Mouse (Mus musculus) liver, adult 2 months (tissue): ENCODE data around the gene Lpcat1. TPM values are rescaled to one million over a fixed set of nuclear protein-coding genes. Genes with fewer than 3 reads are reported as not detected.

ENCODE experiments used
- DNase-seq: peaks from one replicate; pipeline ENCODE4 v3.0.0-alpha.2; 2011; ENCODE audit warnings: low read depth, low spot score; ENCODE audit errors: extremely low read depth
- H3K27ac ChIP-seq: fragments of 200-500 bp; replicated peaks from 2 replicates; pipeline ENCODE4 v1.5.1; 2012; ENCODE audit warnings: low read depth, mild to moderate bottlenecking, control low read depth, inconsistent platforms, low read length; ENCODE audit not compliant: insufficient read depth
- H3K27me3 ChIP-seq: fragments of 200-500 bp; 2 replicates; pipeline ENCODE4 v1.6.1; 2012; ENCODE audit warnings: mild to moderate bottlenecking, moderate library complexity, low read length, inconsistent platforms; ENCODE audit not compliant: control insufficient read depth, insufficient read depth
- H3K36me3 ChIP-seq: fragments of 200-500 bp; 2 replicates; pipeline ENCODE4 v1.6.1; 2012; ENCODE audit warnings: low read length, inconsistent platforms; ENCODE audit not compliant: control insufficient read depth, insufficient read depth
- H3K4me1 ChIP-seq: fragments of 200-500 bp; 2 replicates; pipeline ENCODE4 v1.6.1; 2011; ENCODE audit warnings: low read length; ENCODE audit not compliant: control insufficient read depth, insufficient read depth
- H3K4me3 ChIP-seq: fragments of 200-500 bp; 2 replicates; pipeline ENCODE4 v1.5.1; 2011; ENCODE audit warnings: low read depth, mild to moderate bottlenecking, control low read depth, low read length, moderate library complexity; ENCODE audit not compliant: insufficient read depth
- H3K79me2 ChIP-seq: fragments of 200-500 bp; 2 replicates; pipeline ENCODE4 v1.6.1; 2012; ENCODE audit warnings: inconsistent platforms, mild to moderate bottlenecking, low read length, moderate library complexity; ENCODE audit not compliant: control insufficient read depth, insufficient read depth
- H3K9ac ChIP-seq: fragments of 200-500 bp; 2 replicates; pipeline ENCODE4 v1.6.1; 2012; ENCODE audit warnings: low read depth, mild to moderate bottlenecking, control low read depth, inconsistent platforms, low read length
- CTCF ChIP-seq: fragments of 200-500 bp; IDR thresholded peaks from 2 replicates; pipeline ENCODE4 v1.5.1; 2011; ENCODE audit warnings: low read depth, low read length, control low read depth
- POLR2A ChIP-seq: fragments of 200-500 bp; IDR thresholded peaks from 2 replicates; pipeline ENCODE4 v1.6.1; 2011; ENCODE audit warnings: low read length, control low read depth; ENCODE audit not compliant: insufficient read depth; ENCODE audit errors: extremely low read depth
- WGBS: fragments of 180-500 bp; shearing (Covaris S2); methylation state at CpG from one replicate; pipeline ENCODE4 v1.1.7; 2018; 5-methylcytosine and 5-hydroxymethylcytosine counted together
- polyA plus RNA-seq: library from polyadenylated mRNA; depleted of rRNA; stranded (reverse); fragments of >200 nt; gene quantifications from 2 replicates; pipeline ENCODE4 v1.2.3, GENCODE M21; 2012
- total RNA-seq: library from RNA; depleted of rRNA; stranded (reverse); fragments of >200 nt; gene quantifications from 2 replicates; pipeline ENCODE4 v1.2.3, GENCODE M21; 2014

The Lpcat1 gene
- total and polyA plus RNA-seq, 2 experiments = 2.2 to 2.8 TPM

DNA sequence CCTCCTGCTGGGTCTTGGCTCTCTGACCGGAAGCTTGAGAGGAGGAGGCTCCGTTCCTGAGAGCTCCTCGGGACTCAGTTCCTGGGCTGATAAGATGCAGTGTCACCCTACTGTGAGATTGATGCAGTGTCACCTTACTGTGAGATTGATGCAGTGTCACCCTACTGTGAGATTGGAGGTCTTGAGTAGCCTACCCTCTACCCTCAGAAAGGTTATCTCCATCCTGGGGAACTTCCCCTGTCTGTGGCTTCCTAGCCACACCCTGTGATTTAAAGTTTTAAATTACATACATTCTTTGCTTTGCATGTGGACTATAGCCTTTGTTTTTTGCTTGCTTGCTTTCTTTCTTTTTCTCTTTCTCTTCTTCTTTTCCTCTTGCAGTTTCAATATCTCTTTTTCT, 21.1 kb downstream of the Lpcat1 start:
- DNase-seq = no peak
- 59% methylated on average over 3 of the region's 3 CpGs for WGBS
- TF ChIP-seq CTCF (no peak), POLR2A (no peak)
- Histone ChIP-seq H3K27me3 (no peaks in the 10 kb centered on the region), H3K9ac (no peak overlapping the region), H3K79me2 (no peaks in the 10 kb centered on the region), H3K36me3 (no peaks in the 10 kb centered on the region), H3K4me3 (no peak overlapping the region), H3K27ac (no peak overlapping the region), H3K4me1 (no peaks in the 10 kb centered on the region)

DNA sequence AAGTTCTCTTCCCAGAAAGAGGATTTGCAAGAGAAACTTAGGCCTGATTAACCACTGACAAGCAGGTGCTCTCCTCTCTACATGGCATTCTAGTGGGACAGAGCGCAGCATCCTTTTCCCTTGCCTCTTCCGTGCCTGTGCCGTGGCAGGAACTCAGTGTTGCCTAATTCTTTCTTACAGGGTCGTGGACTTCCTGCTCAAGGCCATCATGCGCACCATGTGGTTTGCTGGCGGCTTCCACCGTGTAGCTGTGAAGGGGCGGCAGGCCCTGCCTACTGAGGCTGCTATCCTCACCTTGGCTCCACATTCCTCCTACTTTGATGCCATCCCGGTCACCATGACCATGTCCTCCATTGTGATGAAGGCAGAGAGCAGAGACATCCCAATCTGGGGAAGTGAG, 21.7 kb downstream of the Lpcat1 start:
- WGBS = 63% methylated on average over 9 of the region's 9 CpGs
- DNase-seq = no peak
- no peaks in the 10 kb centered on the region for H3K4me1 ChIP-seq
- H3K36me3 ChIP-seq = no peaks in the 10 kb centered on the region
- no peaks in the 10 kb centered on the region for H3K27me3 ChIP-seq
- H3K27ac ChIP-seq = no peak overlapping the region
- TF ChIP-seq CTCF (no peak), POLR2A (no peak)
- H3K79me2 ChIP-seq = no peaks in the 10 kb centered on the region
- no peak overlapping the region for H3K4me3 ChIP-seq
- H3K9ac ChIP-seq = no peak overlapping the region

DNA sequence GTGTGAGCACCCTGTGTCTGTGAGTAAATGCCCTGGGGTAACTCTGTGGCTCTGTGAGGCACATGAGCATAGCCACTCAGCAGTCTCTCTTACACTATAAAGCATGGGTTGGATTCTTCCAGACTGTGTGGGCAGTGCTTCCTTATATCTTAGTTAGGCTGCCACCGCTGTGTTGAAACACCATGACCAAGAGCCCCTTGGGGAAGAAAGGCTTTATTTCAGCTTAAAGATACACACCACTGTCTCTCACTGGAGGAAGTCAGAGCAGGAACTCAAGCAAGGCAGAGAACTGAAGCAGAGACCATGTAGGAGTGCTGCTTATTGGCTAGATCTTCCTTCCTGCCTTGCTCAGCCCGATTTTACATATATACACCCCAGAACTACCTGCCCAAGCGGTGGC, 23.0 kb downstream of the Lpcat1 start:
- no peaks in the 10 kb centered on the region for H3K36me3 ChIP-seq
- 91% methylated on average over 3 of the region's 3 CpGs for WGBS

GRCm38 (mm10) chr13:73490564-73491170, 23.7 kb downstream of the Lpcat1 start:
- Histone ChIP-seq H3K27ac (no peak overlapping the region), H3K4me3 (no peak overlapping the region), H3K4me1 (no peaks in the 10 kb centered on the region)

More for the DNA sequence above, 23.0 kb downstream of the Lpcat1 start:
- peak; percentile 9 for DNase-seq
- Histone ChIP-seq H3K27me3 (no peaks in the 10 kb centered on the region), H3K27ac (no peak overlapping the region), H3K4me1 (no peaks in the 10 kb centered on the region), H3K79me2 (no peaks in the 10 kb centered on the region), H3K9ac (no peak overlapping the region), H3K4me3 (no peak overlapping the region)
- TF ChIP-seq CTCF (no peak), POLR2A (no peak)

DNA sequence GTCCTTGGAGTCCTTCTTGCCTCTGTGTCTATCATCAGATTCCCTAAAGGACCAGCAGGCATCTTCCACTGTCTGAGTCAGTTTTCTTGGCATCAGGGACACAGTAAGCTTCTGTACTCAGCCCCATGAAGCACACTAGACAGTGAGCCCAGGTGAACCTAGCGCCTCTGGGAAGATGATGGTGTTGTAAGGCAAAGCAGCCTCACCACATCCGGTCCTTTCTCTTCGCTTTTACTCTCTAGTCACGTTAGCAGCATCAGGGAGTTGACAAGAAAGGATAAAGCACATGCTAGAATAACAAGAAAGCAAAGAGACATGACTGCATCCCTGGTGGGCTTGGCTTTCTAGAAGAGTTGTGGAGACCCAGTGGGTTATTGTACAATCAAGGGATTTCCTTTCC, 26.2 kb downstream of the Lpcat1 start:
- 91% methylated on average over 4 of the region's 4 CpGs for WGBS
- H3K79me2 ChIP-seq = no peaks in the 10 kb centered on the region
- no peak for DNase-seq
- TF ChIP-seq POLR2A (no peak), CTCF (no peak)
- no peak overlapping the region for H3K27ac ChIP-seq
- H3K9ac ChIP-seq = no peak overlapping the region
- H3K27me3 ChIP-seq = no peaks in the 10 kb centered on the region
- no peaks in the 10 kb centered on the region for H3K4me1 ChIP-seq
- H3K36me3 ChIP-seq = no peaks in the 10 kb centered on the region
- no peak overlapping the region for H3K4me3 ChIP-seq

More at GRCm38 (mm10) chr13:73490564-73491170, 23.7 kb downstream of the Lpcat1 start:
- DNase-seq = no peak
- TF ChIP-seq CTCF (no peak), POLR2A (no peak)
- 81% methylated on average over 8 of the region's 8 CpGs for WGBS
- Histone ChIP-seq H3K9ac (no peak overlapping the region), H3K36me3 (no peaks in the 10 kb centered on the region), H3K79me2 (no peaks in the 10 kb centered on the region), H3K27me3 (no peaks in the 10 kb centered on the region)

DNA sequence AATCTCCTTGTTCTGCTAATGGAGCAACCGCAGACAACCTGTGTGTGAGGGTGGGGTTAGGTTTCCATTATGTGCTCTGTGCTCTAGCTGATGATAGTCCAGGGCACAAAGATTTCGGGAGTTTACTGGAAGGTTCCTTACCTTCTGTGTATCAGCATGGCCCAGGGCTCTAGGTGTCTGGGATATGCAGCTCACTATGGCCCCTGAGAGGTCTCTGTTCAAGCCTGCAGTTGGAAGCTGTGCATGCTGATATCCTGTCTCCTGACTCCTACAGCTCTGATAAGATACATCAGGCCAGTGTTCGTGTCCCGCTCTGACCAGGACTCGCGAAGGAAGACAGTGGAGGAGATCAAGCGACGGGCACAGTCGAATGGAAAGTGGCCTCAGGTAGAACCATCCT, 27.5 kb downstream of the Lpcat1 start:
- WGBS = 90% methylated on average over 9 of the region's 9 CpGs
- TF ChIP-seq POLR2A (no peak), CTCF (no peak)
- Histone ChIP-seq H3K4me1 (no peaks in the 10 kb centered on the region), H3K27ac (no peak overlapping the region), H3K4me3 (no peak overlapping the region), H3K79me2 (no peaks in the 10 kb centered on the region), H3K9ac (no peak overlapping the region), H3K36me3 (no peaks in the 10 kb centered on the region), H3K27me3 (no peaks in the 10 kb centered on the region)
- no peak for DNase-seq
